14 mouse cellular contexts compared by ENCODE assay signal in genomic region chr2:70742588-70742987, GRCm38 (mm10).
"Had no signal": no experiment of that assay in that cellular context is flagged by ENCODE, and none has a peak within 500 bp of the region (broad histone marks: within the 10 kb centered on the region; RNA-seq: fewer than 3 reads in every experiment).

No protein-coding gene starts in this region.

- H3K27me3 ChIP-seq: limb, embryonic 15.5 days; liver, embryonic 12.5 days; lung, embryonic 15.5 days; neural tube, embryonic 12.5 days; stomach, embryonic 15.5 days had no signal

- H3K9ac ChIP-seq: limb, embryonic 15.5 days; liver, embryonic 12.5 days; lung, embryonic 15.5 days; neural tube, embryonic 12.5 days; stomach, embryonic 15.5 days had no signal

- DNase-seq: kidney, adult 18-20 months; kidney, postnatal 10 days; lung, postnatal 14 days; midbrain, embryonic 14.5 days; right cerebral cortex, postnatal 4 days; spleen, adult 18-20 months; thymus, postnatal 36 days had no signal

- H3K4me2 ChIP-seq: limb, embryonic 15.5 days; liver, embryonic 12.5 days; lung, embryonic 15.5 days; neural tube, embryonic 12.5 days; stomach, embryonic 15.5 days had no signal

- H3K4me3 ChIP-seq: left cerebral cortex, adult 2 months; limb, embryonic 15.5 days; liver, embryonic 12.5 days; lung, embryonic 15.5 days; neural tube, embryonic 12.5 days; stomach, embryonic 15.5 days had no signal

- H3K9me3 ChIP-seq: limb, embryonic 15.5 days; liver, embryonic 12.5 days; lung, embryonic 15.5 days; neural tube, embryonic 12.5 days; stomach, embryonic 15.5 days had no signal

- H3K4me1 ChIP-seq: limb, embryonic 15.5 days; liver, embryonic 12.5 days; lung, embryonic 15.5 days; neural tube, embryonic 12.5 days; stomach, embryonic 15.5 days had no signal

- H3K27ac ChIP-seq: left cerebral cortex, adult 2 months; limb, embryonic 15.5 days; liver, embryonic 12.5 days; lung, embryonic 15.5 days; macrophage; neural tube, embryonic 12.5 days; stomach, embryonic 15.5 days had no signal

- ATAC-seq: liver, embryonic 12.5 days had no signal
